Mouse (Mus musculus): ENCODE results near the gene Anxa3. TPM values are rescaled to one million over a fixed set of nuclear protein-coding genes. Genes with fewer than 3 reads are reported as not detected.

Anxa3 gene
- total RNA-seq (2021): 10 to 100 TPM; 43.7 to 49.1 TPM

- DNase-seq: peak; percentile 68
These were observed at the start of gene Anxa3 for GRCm38 (mm10) chr5:96792936-96793718. Gene Anxa3 (plus strand): TSS chr5:96793339.

DNA sequence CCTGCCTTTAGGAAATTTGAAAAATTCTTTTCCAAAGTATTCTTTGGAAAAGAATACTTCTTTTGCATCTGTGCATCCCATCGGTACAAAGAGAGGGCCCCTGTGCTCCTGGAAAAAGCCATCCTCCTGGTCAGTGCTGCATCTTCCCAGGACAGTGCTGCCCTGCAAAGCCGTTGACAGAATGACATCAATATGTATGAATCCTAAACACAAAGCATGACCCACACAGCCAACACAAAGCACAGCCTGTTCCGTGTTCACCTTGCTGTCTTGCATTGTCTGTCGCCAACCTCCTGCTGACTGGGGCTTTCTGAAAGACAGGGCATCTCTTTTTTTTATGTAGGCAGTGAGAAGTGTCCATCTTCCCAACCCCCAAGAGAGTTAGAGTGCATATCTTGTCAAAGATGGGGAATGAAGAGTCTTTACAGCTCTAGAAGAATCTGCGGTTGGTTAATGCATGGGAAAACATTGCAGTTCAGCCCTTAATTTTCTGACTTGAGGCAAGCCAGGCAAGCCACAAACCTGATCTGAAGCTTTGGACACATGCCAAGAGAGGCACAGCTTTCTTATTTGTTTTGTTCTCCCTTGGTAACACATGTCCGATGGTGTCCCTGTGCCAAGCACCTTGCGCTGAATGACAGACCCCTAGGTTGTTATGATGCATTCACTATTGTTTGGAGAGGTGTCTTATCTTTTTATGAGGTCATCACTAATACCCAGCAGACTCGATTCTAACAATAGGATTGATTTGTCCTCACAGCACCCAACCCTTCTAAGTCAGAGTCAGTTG lies 45.7 kb upstream of the Anxa3 start:
- peak; percentile 47 for DNase-seq

GRCm38 (mm10) chr5:96757615-96758014 lies 35.5 kb upstream of the Anxa3 start:
- no peak for DNase-seq

DNA sequence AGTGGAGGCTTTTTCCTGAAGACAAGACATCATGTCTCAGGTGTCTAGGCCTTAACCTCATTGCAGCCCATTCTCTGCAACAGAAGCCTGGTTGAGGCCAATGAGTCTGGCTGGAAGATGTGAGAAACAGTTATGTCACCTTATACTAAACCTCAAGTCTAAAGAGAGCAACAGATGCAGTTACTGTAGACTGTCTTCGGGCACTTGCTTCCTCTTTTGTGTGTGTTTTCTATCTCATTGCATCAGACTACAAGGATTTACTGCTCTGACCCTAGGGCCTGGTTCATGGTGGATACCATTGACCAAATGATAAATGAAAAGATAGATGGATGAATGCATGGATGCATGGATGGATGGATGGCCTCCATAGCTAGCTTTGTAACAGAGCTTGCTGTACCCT lies 31.1 kb upstream of the Anxa3 start:
- DNase-seq: no peak

DNA sequence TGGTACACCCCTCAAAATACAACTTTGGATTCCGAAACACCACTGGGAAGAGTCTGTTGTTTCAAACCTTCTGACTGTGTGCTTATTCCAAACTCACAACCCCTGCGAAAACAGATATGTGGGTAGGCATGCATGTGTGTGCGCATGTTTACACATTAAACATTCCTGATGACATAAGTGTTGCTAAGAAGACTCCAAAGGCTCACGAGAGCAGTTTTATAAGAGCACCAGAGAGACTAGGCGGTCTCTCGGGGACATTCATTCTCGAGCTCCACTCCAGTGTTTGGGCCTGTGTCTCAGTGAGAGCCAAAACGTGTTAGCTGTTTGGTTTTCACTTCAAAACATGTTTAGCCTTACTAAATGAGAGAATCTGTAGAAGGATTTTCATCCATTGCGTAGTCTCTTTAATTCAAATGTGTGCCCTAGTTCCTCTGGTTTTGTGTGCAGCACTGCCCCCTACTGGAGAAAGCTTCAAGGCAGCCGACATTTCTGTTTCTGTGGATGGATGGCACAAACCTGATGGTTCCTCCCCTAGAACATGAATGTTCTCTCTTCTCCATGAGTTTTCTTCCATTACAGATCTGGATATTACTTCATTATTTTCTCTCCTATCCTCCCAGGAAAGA lies 24.2 kb upstream of the Anxa3 start:
- peak; percentile 78 for DNase-seq

- DNase-seq: no peak
These were observed 9.4 kb upstream of the Anxa3 start for GRCm38 (mm10) chr5:96783506-96784288.

- DNase-seq: no peak
These were observed 8.0 kb upstream of the Anxa3 start for GRCm38 (mm10) chr5:96785096-96785495.

- peak; percentile 34 for DNase-seq
These were observed 717 bp upstream of the Anxa3 start for GRCm38 (mm10) chr5:96792422-96792821.

DNA sequence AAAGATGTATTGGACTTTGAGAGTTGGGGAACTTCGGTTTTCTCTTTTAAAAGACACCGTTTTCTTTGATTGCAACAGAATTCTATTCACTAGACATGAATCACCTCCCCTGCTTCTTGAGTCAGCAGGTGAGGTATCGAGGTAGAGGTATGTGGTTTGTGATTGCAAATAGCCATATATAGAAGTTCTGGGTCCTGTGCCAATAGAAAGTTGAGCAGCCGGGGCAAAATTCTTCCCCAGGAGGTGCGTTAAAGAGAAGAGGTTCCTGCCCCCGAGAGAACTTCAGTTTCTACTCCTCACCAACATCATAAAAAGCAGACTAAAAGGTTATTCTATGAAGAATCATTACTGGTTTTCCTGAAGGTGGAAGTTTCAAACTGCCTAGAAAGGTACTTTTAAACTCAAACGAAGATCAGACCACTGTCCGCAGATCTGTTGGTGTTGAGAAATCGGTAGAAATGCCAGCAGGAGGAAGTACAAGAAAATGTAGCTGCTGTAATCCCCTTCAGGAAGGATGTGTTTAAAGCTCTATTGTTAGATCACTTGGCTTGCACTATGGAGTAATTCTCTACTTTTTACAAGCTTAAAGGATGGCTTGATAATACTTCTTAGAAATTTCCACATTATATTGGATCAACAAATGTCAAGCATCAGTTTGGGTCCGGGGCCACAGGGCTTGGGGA lies 955 bp downstream of the Anxa3 start:
- no peak for DNase-seq

- no peak for DNase-seq
These were observed 2.6 kb downstream of the Anxa3 start for GRCm38 (mm10) chr5:96795752-96796151.

DNA sequence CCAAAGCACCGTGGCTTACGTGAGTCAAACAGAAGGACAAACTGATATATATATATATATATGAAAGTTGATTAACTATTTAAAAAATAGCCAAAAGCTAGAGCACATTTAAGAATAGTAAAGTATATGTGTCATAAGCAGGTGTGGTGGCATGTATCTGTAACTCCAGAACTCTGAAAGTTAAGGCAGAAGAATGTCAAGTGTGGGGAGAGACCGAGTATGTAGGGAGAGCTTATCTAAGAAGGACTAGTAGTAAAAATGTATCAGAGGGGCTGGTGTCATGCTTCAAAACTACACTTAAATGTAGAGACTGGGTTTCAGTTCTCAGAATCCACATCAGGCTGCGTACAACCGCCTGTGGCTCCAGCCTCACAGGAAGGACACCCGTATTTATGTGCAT lies 4.3 kb downstream of the Anxa3 start:
- DNase-seq: no peak

GRCm38 (mm10) chr5:96799165-96799564 lies 6.0 kb downstream of the Anxa3 start:
- DNase-seq: no peak

- no peak for DNase-seq
These were observed 6.8 kb downstream of the Anxa3 start for GRCm38 (mm10) chr5:96799969-96800368.

DNA sequence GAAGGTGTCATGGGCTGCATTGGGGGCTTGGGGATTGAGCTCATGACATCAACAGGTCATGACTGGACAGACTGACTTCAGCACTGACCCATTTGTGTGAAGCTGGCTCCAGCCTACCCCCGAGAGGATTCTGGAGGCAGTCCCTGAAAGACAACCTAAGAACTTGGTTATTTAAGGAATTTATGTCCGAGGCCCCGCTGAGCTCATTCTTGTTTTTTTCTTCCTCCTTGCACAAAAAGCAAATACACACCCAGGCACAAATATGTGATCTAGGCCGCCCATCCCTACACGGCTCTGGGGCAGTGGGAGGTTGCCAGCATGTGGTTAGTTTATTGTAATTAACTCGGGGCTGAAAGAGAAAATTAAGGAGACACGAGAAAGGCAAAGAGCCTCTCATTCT lies 9.0 kb downstream of the Anxa3 start:
- peak; percentile 25 for DNase-seq

- DNase-seq: peak; percentile 68
These were observed 10.0 kb downstream of the Anxa3 start for GRCm38 (mm10) chr5:96803091-96803490.

DNA sequence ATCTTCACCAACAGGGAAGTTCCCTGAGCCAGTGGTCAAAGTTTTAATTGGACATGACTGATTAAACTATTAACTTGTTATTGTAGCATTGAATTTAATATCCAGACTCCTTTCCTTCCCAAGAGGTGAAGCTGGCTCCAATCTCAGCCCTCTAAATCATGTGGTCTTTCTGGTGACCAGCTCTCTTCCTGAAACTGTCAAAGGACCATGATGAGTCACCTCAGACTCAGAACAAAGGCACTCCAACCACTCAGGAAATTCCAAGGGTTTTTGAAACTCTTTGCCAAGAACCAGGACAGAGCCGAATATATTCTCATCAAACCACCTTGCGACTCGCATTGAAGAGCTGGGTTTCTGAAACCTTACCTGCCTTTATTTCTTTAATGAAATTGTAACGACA lies 11.2 kb downstream of the Anxa3 start:
- no peak for DNase-seq

- no peak for DNase-seq
These were observed 11.7 kb downstream of the Anxa3 start for GRCm38 (mm10) chr5:96804813-96805212.

- DNase-seq: no peak
These were observed 17.5 kb downstream of the Anxa3 start for GRCm38 (mm10) chr5:96810620-96811019.

GRCm38 (mm10) chr5:96824769-96825327 lies 31.7 kb downstream of the Anxa3 start:
- no peak for DNase-seq

GRCm38 (mm10) chr5:96827176-96827575 lies 34.0 kb downstream of the Anxa3 start:
- no peak for DNase-seq

DNA sequence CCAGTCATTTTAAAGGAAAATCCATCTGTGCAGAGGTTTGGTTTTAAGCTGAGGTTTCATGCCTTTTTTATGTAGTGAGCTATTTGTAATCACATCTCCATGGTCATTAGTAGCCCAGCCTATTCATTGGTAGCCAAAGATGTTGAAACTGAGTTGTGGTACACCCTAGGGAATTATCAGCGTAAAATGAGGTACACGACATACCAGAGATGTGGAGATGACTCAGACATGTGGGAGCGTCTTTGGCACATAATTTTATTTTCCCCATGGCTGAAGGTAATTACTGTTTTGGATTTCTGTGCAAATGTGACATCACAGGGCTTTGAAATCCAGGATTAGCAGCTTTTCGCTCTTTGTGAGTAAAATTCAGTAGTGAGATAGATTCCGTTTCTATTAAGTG lies 41.2 kb downstream of the Anxa3 start:
- DNase-seq: no peak

DNA sequence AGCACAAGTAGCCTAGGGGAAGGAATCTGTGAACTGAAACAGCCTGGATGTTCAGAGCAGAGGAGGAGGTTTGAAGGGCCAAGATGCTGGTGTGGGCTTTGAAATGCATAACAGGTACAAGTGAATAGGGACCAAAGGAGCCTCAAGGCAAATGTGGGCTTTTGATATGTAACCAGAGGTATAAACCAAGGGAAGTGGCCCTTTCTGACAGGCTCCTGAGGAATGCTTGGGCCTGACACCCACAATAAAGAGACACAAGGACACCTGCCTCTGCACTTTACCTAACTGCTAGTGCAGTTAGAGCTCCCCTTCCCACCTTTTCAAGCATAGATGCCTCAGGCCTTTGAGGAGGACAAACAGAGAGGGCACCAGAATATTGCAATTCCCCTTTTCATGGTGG lies 54.8 kb downstream of the Anxa3 start:
- DNase-seq: no peak
